Mouse (Mus musculus): ENCODE results near the gene Rrp1b. TPM values are rescaled to one million over a fixed set of nuclear protein-coding genes. Genes with fewer than 3 reads are reported as not detected.

Gene Rrp1b
- polyA plus RNA-seq (2012; rRNA removed; ENCODE audit: low replicate concordance), result 5.7 and 19.9 TPM in 2 replicates

GRCm38 (mm10) chr17:32035609-32036508, at the start of gene Rrp1b, which contains the start of gene Hsf2bp:
Rrp1b (plus strand) TSS chr17:32036100.
Hsf2bp (minus strand) TSS chr17:32036349.

Other genes starting within 250 kb of the Rrp1b start
- gene Sik1, start 180.3 kb upstream of the Rrp1b start, polyA plus RNA-seq (2012; rRNA removed; ENCODE audit: low replicate concordance), result 17.4 and 35.8 TPM in 2 replicates
- gene Hsf2bp, start 249 bp downstream of the Rrp1b start, polyA plus RNA-seq (2012; rRNA removed; ENCODE audit: low replicate concordance), result 0.20 TPM in 1 of 2 replicates, not detected in the other
- 50.7 and 68.4 TPM in 2 replicates for gene Notch3, start 130.8 kb downstream of the Rrp1b start, polyA plus RNA-seq (2012; rRNA removed; ENCODE audit: low replicate concordance)
- gene Ephx3, start 153.4 kb downstream of the Rrp1b start, polyA plus RNA-seq (2012; rRNA removed; ENCODE audit: low replicate concordance), result 2.2 and 7.0 TPM in 2 replicates
- gene Brd4, start 248.6 kb downstream of the Rrp1b start, polyA plus RNA-seq (2012; rRNA removed; ENCODE audit: low replicate concordance), result 23.2 and 39.1 TPM in 2 replicates

Measured in subcutaneous adipose tissue, adult 2 months (tissue).